ENCODE assay signal across 13 mouse cellular contexts in the genomic region with DNA sequence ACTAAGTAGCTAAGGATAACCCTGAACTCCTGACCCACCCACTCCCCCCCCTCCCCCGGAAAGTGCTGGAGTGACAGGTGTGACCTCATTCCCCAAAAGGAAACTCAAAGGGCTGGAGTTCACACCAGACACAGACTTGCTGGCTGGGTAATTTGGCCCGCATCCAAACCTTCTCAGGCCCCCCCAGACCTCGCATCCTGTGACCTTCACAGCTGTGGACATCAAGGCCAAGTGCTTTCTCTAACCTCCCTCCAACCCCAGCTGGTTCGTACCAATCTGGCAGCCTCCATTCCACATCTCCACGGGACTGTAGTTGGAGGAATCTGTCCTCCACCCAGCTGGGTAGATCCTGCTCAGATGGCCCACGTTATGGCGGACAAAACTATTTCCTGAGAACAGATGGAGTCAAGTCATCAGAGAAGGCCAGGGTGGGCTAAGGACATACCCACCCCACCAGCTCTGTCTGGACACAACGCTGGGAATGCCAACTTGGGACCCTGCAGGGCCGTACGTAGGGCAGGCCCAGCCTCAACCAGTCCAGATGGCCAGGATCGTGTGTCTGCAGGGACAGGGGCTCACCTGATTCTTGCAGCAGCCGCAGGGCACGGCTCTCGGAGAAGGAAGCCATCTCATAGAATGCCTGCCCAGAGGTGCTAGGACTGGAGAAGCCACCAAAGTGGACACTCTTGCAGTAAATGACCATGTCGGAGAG. TPM values are rescaled to one million over a fixed set of nuclear protein-coding genes. Genes with fewer than 3 reads are reported as not detected.
DNase-seq lines count a peak whose midpoint lies in the region; ATAC-seq and TF ChIP-seq lines count a peak whose summit lies in the region.
"Had no signal": no experiment of that assay in that cellular context is flagged by ENCODE, and none has a peak within 500 bp of the region (broad histone marks: within the 10 kb centered on the region; RNA-seq: fewer than 3 reads in every experiment).

No protein-coding gene starts in this region.

- peak; percentile 54; the same call in 1 of the 2 replicates for ATAC-seq in heart, postnatal 0 days (ENCODE audit: insufficient read depth, low read depth)
- ATAC-seq: inflammation-experienced regulatory T-cells, adult 6 months had no signal

- H3K27ac ChIP-seq in heart, postnatal 0 days (ENCODE audit: low read depth), result no peak overlapping the region

- TF ChIP-seq CTCF in heart, postnatal 0 days (IDR thresholded peaks at IDR 0.05; ENCODE audit: low read depth), result no peak

- DNase-seq in adrenal gland, adult (ENCODE audit: inconsistent age in 2 of 2, low spot score in 1 of 2), result peak; percentile 60 to 66
- no peak for DNase-seq in adrenal gland, postnatal 4 days (ENCODE audit: low spot score in 2 of 2)
- DNase-seq in heart, postnatal 0 days (ENCODE audit: low spot score), result no peak
- no peak for DNase-seq in heart, adult 9 months (ENCODE audit: low spot score in 2 of 2)
- DNase-seq in lung, postnatal 10 days, result peak; percentile 64
- no peak for DNase-seq in lung, adult 18-20 months
- peak; percentile 46 to 60 for DNase-seq in kidney, postnatal 36 days
- DNase-seq in urinary bladder, postnatal 36 days (ENCODE audit: low spot score in 2 of 2), result no peak
- DNase-seq: cerebellum, adult 9-10 months; layer of hippocampus, adult 9-11 months had no signal

- no peak overlapping the region for H3K4me2 ChIP-seq in heart, postnatal 0 days (ENCODE audit: low read depth, low read length)

- no peaks in the 10 kb centered on the region for H3K9me3 ChIP-seq in heart, postnatal 0 days (replicated peaks; ENCODE audit: control insufficient read depth, low read length)
- H3K9me3 ChIP-seq: megakaryocyte, embryonic 14.5 days had no signal

- no peaks in the 10 kb centered on the region for H3K27me3 ChIP-seq in heart, postnatal 0 days (ENCODE audit: control insufficient read depth, insufficient read depth, low read length)

- no peak for TF ChIP-seq EP300 in heart, postnatal 0 days (IDR thresholded peaks at IDR 0.05; ENCODE audit: low read depth)

- peaks cover 64% of the 10 kb centered on the region for H3K36me3 ChIP-seq in heart, postnatal 0 days (replicated peaks; ENCODE audit: control insufficient read depth, insufficient read depth, low read length)

- H3K9ac ChIP-seq in heart, postnatal 0 days (replicated peaks; ENCODE audit: low read depth, low read length), result no peak overlapping the region

- peaks cover 11% of the 10 kb centered on the region; the same call in 1 of the 2 replicates for H3K4me1 ChIP-seq in heart, postnatal 0 days (ENCODE audit: control insufficient read depth, insufficient read depth)

- H3K4me3 ChIP-seq in heart, postnatal 0 days (ENCODE audit: low read depth, low read length), result no peak overlapping the region
- H3K4me3 ChIP-seq: megakaryocyte, embryonic 14.5 days had no signal

- WGBS in heart, postnatal 0 days, result 60% methylated on average over 15 of the region's 15 CpGs

RNA-seq across cellular contexts. Expression of gene Plcd1, which starts 20.0 kb away (rescaled TPM):
- 10 to 100 TPM in 1 of 2 experiments, 1 to 10 TPM in 1; 9.7 to 12.7 TPM for total RNA-seq in adrenal gland, postnatal 4 days (2021)
- total RNA-seq in heart, postnatal 0 days (2014; rRNA removed; ENCODE audit: low replicate concordance), result 21.1 and 27.1 TPM in 2 replicates
- polyA plus RNA-seq in heart, postnatal 0 days (2015; fragmentation: Nextera tagmentation; extraction: Ambion mirVana), result 12.9 and 14.6 TPM in 2 replicates

RNA-seq across cellular contexts. Expression of gene Vill, which starts 20.8 kb away (rescaled TPM):
- 10 to 100 TPM in 1 of 2 experiments, 1 to 10 TPM in 1; 3.2 to 10.1 TPM for total RNA-seq in adrenal gland, postnatal 4 days (2021)
- 4.8 and 12.6 TPM in 2 replicates for total RNA-seq in heart, postnatal 0 days (2014; rRNA removed; ENCODE audit: low replicate concordance)
- 3.8 and 4.4 TPM in 2 replicates for polyA plus RNA-seq in heart, postnatal 0 days (2015; fragmentation: Nextera tagmentation; extraction: Ambion mirVana)

RNA-seq across cellular contexts. Expression of gene Dlec1, which starts 28.9 kb away (rescaled TPM):
- 1 to 10 TPM; 1.1 to 2.7 TPM for total RNA-seq in adrenal gland, postnatal 4 days (2021)
- total RNA-seq in heart, postnatal 0 days (2014; rRNA removed; ENCODE audit: low replicate concordance), result 5.0 TPM in 1 of 2 replicates, not detected in the other
- 0.15 and 0.21 TPM in 2 replicates for polyA plus RNA-seq in heart, postnatal 0 days (2015; fragmentation: Nextera tagmentation; extraction: Ambion mirVana)
- total RNA-seq: neutrophil, adult 5-6 weeks had no signal

Comparison
In these comparisons a context has a peak if more than half of its experiments do, and no peak if none do; other contexts are left out.
1. DNase-seq: peak in adrenal gland, adult (2 of 2), lung, postnatal 10 days (single experiment) and kidney, postnatal 36 days (2 of 2); none in adrenal gland, postnatal 4 days (0 of 2), heart, postnatal 0 days (single experiment), heart, adult 9 months (0 of 2), lung, adult 18-20 months (0 of 2) and urinary bladder, postnatal 36 days (0 of 2).